Mouse (Mus musculus): ENCODE results near the gene Gsx1.

The Gsx1 gene

GRCm38 (mm10) chr5:147188571-147188975 is at the start of gene Gsx1:
Gene Gsx1, plus strand, starts transcription at chr5:147188696.
- DNase-seq (ENCODE audit: extremely low spot score, low read depth, low spot score): no peak

- DNase-seq (ENCODE audit: extremely low spot score, low read depth, low spot score): no peak
Measured at GRCm38 (mm10) chr5:147147340-147147739, 41.2 kb upstream of the Gsx1 start.

- DNase-seq (ENCODE audit: extremely low spot score, low read depth, low spot score): no peak
Measured at GRCm38 (mm10) chr5:147154806-147155371, 33.6 kb upstream of the Gsx1 start.

DNA sequence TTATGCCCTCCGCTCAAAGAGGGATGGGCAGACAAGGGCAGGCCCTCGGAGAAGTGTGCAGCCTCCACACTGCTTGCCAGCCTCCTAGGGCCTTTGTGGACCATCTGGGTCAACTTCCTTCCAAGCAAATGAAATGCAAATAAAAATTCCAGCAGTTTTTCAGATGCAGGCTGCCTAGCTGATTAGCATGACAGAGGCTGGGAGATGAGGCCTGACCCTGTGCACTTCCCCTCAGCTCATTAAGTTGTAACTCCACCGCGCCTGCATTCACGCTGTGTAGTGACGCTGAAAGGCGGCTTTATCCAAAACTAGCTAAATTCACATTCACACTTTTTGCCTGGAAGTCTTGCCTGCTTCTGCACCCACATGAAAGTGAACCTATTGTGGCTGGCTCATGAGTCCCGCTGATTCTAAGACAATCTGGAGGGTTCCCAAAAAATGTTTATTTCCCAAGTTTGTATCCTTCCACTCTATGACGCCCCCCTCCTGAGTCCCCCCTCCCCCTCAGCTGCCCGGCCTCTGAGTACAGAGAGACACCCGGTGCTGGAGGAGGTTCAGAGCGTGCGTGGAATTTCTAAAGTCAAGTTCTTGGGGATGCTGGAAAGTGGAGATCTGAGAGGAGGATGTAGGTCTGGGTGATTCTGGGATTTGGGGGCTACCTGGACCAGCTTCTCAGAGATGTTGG is 32.9 kb upstream of the Gsx1 start:
- DNase-seq (ENCODE audit: extremely low spot score, low read depth, low spot score): no peak

DNA sequence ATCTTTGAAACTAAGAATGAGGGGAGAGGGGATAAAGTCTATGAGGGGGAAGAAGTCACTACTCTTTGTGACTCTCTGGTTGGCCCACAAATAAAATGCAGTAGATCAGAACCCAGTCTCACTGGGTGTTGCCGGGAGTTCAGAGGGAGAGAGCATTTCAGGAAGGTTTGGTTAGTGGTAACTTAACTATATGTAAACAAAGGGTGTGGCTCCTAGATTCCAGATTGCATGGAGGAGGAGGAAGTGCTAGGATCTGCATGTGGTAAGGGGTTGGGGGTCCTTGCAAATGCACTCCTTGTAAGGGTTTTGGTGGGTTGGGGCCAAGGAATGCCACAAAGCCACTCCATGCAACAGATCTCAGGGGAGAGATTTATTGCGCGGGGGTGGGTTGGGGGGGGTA is 32.1 kb upstream of the Gsx1 start:
- DNase-seq (ENCODE audit: extremely low spot score, low read depth, low spot score): no peak

DNA sequence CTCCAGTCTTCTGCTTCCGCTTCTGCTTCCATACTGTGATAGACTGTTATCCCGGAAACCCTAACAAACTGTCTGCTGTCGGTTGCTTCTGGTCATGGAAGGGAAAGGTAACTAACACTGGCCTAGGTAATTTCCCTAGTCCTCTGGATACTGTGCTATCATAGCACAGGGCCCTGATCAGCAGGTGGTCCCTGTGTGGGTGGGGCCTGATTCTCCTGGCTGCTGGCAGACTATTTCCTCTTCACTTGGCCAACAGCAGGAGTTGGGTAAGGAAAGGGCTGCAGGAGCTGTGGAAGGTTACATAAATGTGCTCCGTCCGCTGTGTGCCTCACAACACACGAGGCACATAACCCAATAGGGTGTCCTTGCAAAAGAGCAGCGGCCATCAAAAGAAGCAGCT is 31.1 kb upstream of the Gsx1 start:
- no peak for DNase-seq (ENCODE audit: extremely low spot score, low read depth, low spot score)

DNA sequence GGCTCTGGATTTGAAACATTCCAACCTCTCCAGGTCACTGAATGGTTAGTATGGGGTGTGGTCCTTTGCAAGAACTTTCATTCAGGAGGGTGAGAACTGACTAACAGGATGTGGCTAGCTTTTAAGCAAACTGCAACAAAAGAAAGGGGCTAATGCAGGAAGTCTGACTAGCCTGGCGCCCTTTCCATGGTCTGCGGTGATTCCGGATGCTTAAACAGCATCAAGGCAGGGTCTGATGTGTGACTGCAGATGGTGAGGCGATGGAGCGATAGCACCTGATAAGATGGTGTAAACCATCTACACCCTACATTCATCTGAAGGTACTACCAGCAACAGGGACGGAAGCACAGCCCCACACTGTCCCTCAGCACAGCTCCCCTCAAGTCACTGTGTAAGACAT is 29.2 kb upstream of the Gsx1 start:
- no peak for DNase-seq (ENCODE audit: extremely low spot score, low read depth, low spot score)

DNA sequence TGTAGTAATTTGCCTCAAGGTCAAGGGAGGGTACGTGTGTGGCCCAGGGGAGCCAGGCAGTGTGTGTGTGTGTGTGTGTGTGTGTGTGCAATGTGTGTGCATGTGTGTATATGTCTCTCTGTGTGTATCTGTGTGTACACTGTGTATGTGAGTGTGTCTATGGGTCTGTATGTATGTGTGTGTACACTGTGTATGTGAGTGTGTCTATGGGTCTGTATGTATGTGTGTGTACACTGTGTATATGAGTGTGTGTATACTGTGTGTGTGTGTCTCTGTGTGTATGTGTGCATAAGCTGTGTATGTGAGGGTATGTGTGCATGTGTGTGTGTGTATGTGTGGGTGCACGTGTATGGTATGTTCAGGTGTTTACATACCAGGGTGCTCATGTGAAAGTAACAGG is 28.7 kb upstream of the Gsx1 start:
- no peak for DNase-seq (ENCODE audit: extremely low spot score, low read depth, low spot score)

DNA sequence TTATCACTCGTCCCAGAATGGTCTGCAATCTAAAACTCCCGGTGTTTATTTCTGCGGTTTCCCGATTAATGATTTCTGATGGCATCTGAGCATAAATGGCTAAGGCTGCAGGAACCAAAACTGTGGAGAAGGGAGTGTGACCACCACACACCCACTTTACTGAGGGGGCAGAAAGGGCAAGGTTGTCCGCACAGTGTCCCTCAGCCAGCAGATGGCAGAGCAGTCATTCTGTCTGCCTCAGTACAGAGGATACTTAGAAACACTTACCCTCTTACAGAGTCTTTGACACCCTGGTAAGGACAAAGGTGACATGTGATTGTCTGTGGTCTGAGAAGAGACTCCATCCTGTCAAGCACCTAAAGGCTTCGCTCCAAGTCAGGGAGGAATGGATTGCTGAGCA is 23.4 kb upstream of the Gsx1 start:
- no peak for DNase-seq (ENCODE audit: extremely low spot score, low read depth, low spot score)

GRCm38 (mm10) chr5:147170088-147170487 is 18.4 kb upstream of the Gsx1 start:
- no peak for DNase-seq (ENCODE audit: extremely low spot score, low read depth, low spot score)

DNA sequence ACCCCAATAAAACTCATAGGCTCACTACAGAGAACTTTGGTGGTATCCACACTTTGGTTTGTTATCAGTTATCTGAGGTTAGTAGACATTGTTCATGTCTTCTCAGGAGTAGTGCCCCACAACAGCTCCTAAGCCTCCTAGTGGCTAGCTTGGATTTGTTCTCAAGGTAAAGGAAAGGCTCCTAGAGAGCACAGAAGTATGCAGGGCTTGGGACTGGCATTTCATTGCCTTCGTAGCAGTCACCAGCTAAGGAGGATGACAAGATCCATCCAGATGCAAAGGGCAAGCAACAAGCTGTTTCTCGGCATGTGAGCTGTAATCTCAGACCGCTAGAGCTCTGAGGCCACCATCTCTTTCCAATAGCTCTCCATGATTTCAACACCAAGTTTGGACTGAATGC is 14.4 kb upstream of the Gsx1 start:
- DNase-seq (ENCODE audit: extremely low spot score, low read depth, low spot score): no peak

DNA sequence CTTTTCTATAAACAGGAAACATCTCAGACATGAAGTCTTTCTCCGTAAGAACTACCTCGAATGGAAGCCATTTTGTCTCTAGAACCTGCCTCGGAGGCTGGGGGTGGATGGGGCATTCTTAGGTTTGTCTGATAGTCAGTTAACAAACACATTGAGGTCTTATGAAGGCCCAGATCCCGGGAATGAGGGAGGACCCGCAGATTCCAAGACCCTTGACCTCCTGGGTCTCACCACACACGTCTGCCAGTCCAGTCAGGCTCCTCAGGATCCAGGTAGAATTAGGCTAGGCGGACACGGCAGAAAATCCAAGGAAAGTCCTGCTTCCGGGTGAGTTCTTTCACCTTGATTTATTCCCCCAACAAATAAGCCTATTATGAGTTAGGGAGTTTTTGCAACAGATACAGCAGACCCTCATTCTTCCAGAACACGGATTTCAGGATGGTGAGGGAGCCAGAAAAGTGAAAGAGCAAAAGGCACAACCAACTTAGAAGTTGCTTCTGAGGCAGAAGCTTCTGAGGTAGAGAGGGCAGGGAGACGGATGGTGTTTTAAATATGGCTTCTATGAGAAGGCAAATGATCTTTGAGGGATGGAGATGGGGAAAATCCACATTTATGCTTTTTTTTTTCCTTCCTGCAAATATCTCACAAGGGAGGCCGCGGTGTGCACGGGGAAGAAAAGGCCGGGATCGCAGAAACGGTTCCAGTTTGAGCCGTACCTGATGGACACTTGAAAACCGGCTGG is 3.2 kb upstream of the Gsx1 start:
- DNase-seq (ENCODE audit: extremely low spot score, low read depth, low spot score): no peak

- DNase-seq (ENCODE audit: extremely low spot score, low read depth, low spot score): no peak
Measured at GRCm38 (mm10) chr5:147186001-147186431, 2.5 kb upstream of the Gsx1 start.

DNA sequence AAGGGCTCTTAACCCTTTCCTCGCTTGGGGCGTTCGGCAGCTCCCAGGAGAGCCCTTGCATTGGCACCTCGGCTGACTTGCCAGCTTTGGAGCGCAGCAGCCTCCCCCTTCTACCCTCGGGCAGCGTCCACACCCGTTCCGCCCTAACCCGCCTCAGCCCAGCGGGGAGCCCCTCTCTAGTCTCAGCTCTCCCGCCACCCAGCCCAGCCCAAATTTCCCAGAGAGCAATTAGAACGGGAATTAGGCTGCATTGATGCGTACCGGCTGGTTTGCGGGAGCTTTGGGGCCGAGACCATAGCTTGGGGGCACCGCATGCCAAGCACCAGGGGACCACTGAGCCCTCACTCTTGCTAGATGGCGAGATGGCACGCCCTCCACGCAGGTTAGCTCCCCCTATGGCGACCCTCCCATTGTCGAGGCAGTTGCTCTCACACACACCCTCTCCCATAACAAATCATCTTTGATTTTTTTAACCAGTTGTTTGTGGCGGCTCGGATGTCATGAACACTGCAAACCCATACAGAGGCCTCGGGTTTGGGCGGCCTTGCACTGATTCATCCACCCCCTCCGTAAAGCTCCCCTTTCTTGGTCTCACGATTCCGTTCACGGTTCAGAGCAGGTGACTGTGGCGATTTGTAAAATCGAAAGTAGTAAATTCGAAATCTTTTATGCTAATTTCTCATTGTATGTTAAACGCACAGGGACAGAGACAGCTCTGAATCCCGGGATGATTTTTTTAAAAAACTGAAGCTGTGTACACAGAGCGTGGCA is 1.5 kb upstream of the Gsx1 start:
- DNase-seq (ENCODE audit: extremely low spot score, low read depth, low spot score): no peak

DNA sequence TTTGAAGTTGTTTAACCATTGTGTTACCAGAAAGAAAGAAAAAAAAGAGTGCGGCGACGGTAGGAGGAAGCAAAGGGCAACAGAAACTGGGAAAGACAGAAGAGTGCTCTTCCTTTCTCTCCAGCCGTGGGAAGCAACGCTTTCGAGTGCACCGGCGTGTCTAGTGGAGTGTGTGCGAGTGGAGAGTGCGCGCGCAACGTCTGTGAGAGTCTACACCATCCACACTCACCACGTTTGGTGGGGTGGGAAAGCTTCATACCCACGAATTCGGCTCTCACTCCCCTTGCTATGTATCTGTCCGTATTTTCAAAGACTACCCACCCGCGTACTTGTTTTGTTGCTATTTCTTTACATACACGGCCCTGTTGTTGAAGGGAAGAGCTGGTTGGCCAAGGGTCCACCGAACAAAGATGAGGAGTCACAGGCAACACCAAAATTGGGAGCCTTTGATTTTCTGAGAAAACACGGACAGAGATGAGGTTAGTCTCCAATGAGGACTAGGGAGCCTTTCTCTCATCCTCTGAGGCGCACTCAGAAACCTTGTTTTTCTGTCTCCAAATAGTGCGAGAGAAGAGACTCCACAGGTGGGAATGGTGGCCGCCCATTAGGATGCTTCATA is 835 bp upstream of the Gsx1 start:
- no peak for DNase-seq (ENCODE audit: extremely low spot score, low read depth, low spot score)

GRCm38 (mm10) chr5:147189156-147189555 is 660 bp downstream of the Gsx1 start:
- DNase-seq (ENCODE audit: extremely low spot score, low read depth, low spot score): no peak

- DNase-seq (ENCODE audit: extremely low spot score, low read depth, low spot score): no peak
Measured at GRCm38 (mm10) chr5:147189836-147190602, 1.5 kb downstream of the Gsx1 start.

GRCm38 (mm10) chr5:147190885-147191284 is 2.4 kb downstream of the Gsx1 start:
- DNase-seq (ENCODE audit: extremely low spot score, low read depth, low spot score): no peak

- no peak for DNase-seq (ENCODE audit: extremely low spot score, low read depth, low spot score)
Measured at GRCm38 (mm10) chr5:147191801-147192575, 3.5 kb downstream of the Gsx1 start.

DNA sequence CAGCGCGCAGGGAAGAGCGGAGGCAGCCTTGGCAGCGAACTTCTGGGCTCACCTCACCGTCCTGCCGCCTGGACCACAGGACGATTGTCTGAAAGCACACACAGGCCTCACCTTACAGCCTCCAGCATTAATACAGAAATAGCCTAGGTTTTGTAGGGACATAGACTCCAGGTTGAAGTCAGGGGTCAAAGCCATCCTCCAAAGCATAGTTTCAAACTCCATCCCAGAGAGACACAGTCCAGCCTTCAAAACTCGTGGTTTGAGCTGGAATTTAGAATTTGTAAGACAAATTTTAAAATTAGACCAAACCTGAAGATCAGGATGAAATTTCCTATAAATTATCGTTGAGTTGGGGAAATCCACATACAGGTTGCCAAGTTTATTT is 4.1 kb downstream of the Gsx1 start:
- no peak for DNase-seq (ENCODE audit: extremely low spot score, low read depth, low spot score)

Measured in hindlimb bud, embryonic 11.5 days (tissue).